Mouse (Mus musculus) forebrain, embryonic 16.5 days (tissue): Measurements from ENCODE around the gene Ano9. TPM values are rescaled to one million over a fixed set of nuclear protein-coding genes. Genes with fewer than 3 reads are reported as not detected.

ENCODE experiments used
- ATAC-seq: fragments of 200-750 bp; cut with Nextera tagmentation; 2 replicates; pipeline ENCODE4 v1.8.0; 2017; ENCODE audit warnings: mild to moderate bottlenecking, moderate library complexity
- H3K27ac ChIP-seq: fragments of 300-500 bp; sonication (generic); 2 replicates; pipeline ENCODE4 v1.5.1; 2014; ENCODE audit warnings: low read length, control low read depth
- H3K27me3 ChIP-seq: fragments of 300-500 bp; sonication (generic); replicated peaks from 2 replicates; pipeline ENCODE4 v1.6.1; 2014; ENCODE audit warnings: low read length; ENCODE audit not compliant: control insufficient read depth, insufficient read depth
- H3K36me3 ChIP-seq: fragments of 300-500 bp; sonication (generic); 2 replicates; pipeline ENCODE4 v1.6.1; 2014; ENCODE audit not compliant: control insufficient read depth, insufficient read depth
- H3K4me1 ChIP-seq: fragments of 300-500 bp; sonication (generic); replicated peaks from 2 replicates; pipeline ENCODE4 v1.6.1; 2014; ENCODE audit warnings: low read length; ENCODE audit not compliant: control insufficient read depth, insufficient read depth
- H3K4me2 ChIP-seq: fragments of 300-500 bp; sonication (generic); 2 replicates; pipeline ENCODE4 v1.6.1; 2014; ENCODE audit warnings: mild to moderate bottlenecking, low read length, control low read depth
- H3K4me3 ChIP-seq: fragments of 300-500 bp; sonication (generic); replicated peaks from 2 replicates; pipeline ENCODE4 v1.5.1; 2014; ENCODE audit warnings: mild to moderate bottlenecking, low read length, control low read depth
- H3K9ac ChIP-seq: fragments of 300-500 bp; sonication (generic); replicated peaks from 2 replicates; pipeline ENCODE4 v1.6.1; 2014; ENCODE audit warnings: low read depth, low read length, control low read depth
- H3K9me3 ChIP-seq: fragments of 300-500 bp; sonication (generic); 2 replicates; pipeline ENCODE4 v1.6.1; 2016; ENCODE audit warnings: low read length; ENCODE audit not compliant: control insufficient read depth
- WGBS: fragments of 180-500 bp; shearing (Covaris S2); extraction: QIAGEN DNeasy Blood & Tissue Kit; methylation state at CpG from one replicate; pipeline ENCODE4 v1.1.7; 2014; 5-methylcytosine and 5-hydroxymethylcytosine counted together
- polyA plus RNA-seq: library from polyadenylated mRNA; unstranded; fragments of >200 nt; fragmentation: Nextera tagmentation; extraction: Ambion mirVana; gene quantifications from 2 replicates; pipeline ENCODE4 v1.2.1, GENCODE M21; 2015

Gene Ano9
- polyA plus RNA-seq, 1 experiment from 2014 or later: 0.22 TPM

GRCm38 (mm10) chr7:141072017-141072745 lies 45.4 kb downstream of the Ano9 start:
- Histone ChIP-seq H3K9ac (no peak overlapping the region), H3K4me1 (peaks cover 14% of the 10 kb centered on the region), H3K4me3 (no peak overlapping the region), H3K27ac (no peak overlapping the region), H3K36me3 (peaks cover 15% of the 10 kb centered on the region), H3K4me2 (no peak overlapping the region), H3K9me3 (no peaks in the 10 kb centered on the region), H3K27me3 (peaks cover 7% of the 10 kb centered on the region; the same call in 1 of the 2 replicates)
- WGBS: 50% methylated on average over 23 of the region's 23 CpGs
- ATAC-seq: no peak

GRCm38 (mm10) chr7:141070058-141070862 lies 47.3 kb downstream of the Ano9 start:
- WGBS: under 1% methylated on average over 51 of the region's 51 CpGs
- H3K4me1 ChIP-seq: peaks cover 14% of the 10 kb centered on the region
- peak overlapping the region; percentile 40 for H3K4me3 ChIP-seq
- H3K9ac ChIP-seq: peak overlapping the region; percentile 67
- peaks cover 7% of the 10 kb centered on the region; the same call in 1 of the 2 replicates for H3K27me3 ChIP-seq
- H3K27ac ChIP-seq: peak overlapping the region; percentile 81
- H3K36me3 ChIP-seq: peaks cover 30% of the 10 kb centered on the region
- H3K9me3 ChIP-seq: no peaks in the 10 kb centered on the region
- H3K4me2 ChIP-seq: peak overlapping the region; percentile 86
- ATAC-seq: peak; percentile 58

GRCm38 (mm10) chr7:141068351-141068750 lies 49.3 kb downstream of the Ano9 start:
- 85% methylated on average over 19 of the region's 19 CpGs for WGBS
- Histone ChIP-seq H3K4me3 (no peak overlapping the region), H3K27me3 (peaks cover 7% of the 10 kb centered on the region; the same call in 1 of the 2 replicates), H3K9me3 (no peaks in the 10 kb centered on the region), H3K36me3 (peaks cover 39% of the 10 kb centered on the region), H3K27ac (no peak overlapping the region), H3K9ac (no peak overlapping the region), H3K4me1 (peaks cover 15% of the 10 kb centered on the region), H3K4me2 (no peak overlapping the region)
- no peak for ATAC-seq

GRCm38 (mm10) chr7:141064576-141064975 lies 53.0 kb downstream of the Ano9 start:
- Histone ChIP-seq H3K9me3 (no peaks in the 10 kb centered on the region), H3K9ac (no peak overlapping the region), H3K4me1 (peaks cover 25% of the 10 kb centered on the region), H3K27me3 (no peaks in the 10 kb centered on the region), H3K27ac (no peak overlapping the region), H3K4me3 (no peak overlapping the region), H3K4me2 (no peak overlapping the region), H3K36me3 (peaks cover 39% of the 10 kb centered on the region)
- 94% methylated on average over 7 of the region's 7 CpGs for WGBS
- ATAC-seq: no peak

- Histone ChIP-seq H3K36me3 (peaks cover 39% of the 10 kb centered on the region), H3K27ac (no peak overlapping the region), H3K27me3 (no peaks in the 10 kb centered on the region), H3K9me3 (no peaks in the 10 kb centered on the region), H3K9ac (no peak overlapping the region), H3K4me3 (no peak overlapping the region), H3K4me1 (peaks cover 25% of the 10 kb centered on the region), H3K4me2 (no peak overlapping the region)
- ATAC-seq: no peak
- WGBS: 87% methylated on average over 7 of the region's 7 CpGs
Observed at GRCm38 (mm10) chr7:141064175-141064574, 53.4 kb downstream of the Ano9 start.

- no peak overlapping the region for H3K4me3 ChIP-seq
- WGBS: 94% methylated on average over 3 of the region's 3 CpGs
- H3K9me3 ChIP-seq: no peaks in the 10 kb centered on the region
- peaks cover 35% of the 10 kb centered on the region for H3K36me3 ChIP-seq
- H3K4me1 ChIP-seq: peaks cover 25% of the 10 kb centered on the region
- no peak overlapping the region for H3K27ac ChIP-seq
- no peak overlapping the region for H3K4me2 ChIP-seq
- ATAC-seq: no peak
- H3K9ac ChIP-seq: no peak overlapping the region
- H3K27me3 ChIP-seq: no peaks in the 10 kb centered on the region
Observed at GRCm38 (mm10) chr7:141063353-141063752, 54.3 kb downstream of the Ano9 start.

GRCm38 (mm10) chr7:141062525-141062924 lies 55.1 kb downstream of the Ano9 start:
- Histone ChIP-seq H3K4me1 (peaks cover 25% of the 10 kb centered on the region), H3K27ac (no peak overlapping the region), H3K9ac (no peak overlapping the region), H3K4me2 (peak overlapping the region; percentile 87; the same call in 1 of the 2 replicates), H3K9me3 (no peaks in the 10 kb centered on the region), H3K4me3 (no peak overlapping the region), H3K27me3 (no peaks in the 10 kb centered on the region), H3K36me3 (peaks cover 27% of the 10 kb centered on the region)
- 72% methylated on average over 7 of the region's 7 CpGs for WGBS
- ATAC-seq: no peak

GRCm38 (mm10) chr7:141061269-141061692 lies 56.3 kb downstream of the Ano9 start:
- ATAC-seq: peak; percentile 45
- H3K27me3 ChIP-seq: no peaks in the 10 kb centered on the region
- H3K4me3 ChIP-seq: peak overlapping the region; percentile 87
- peaks cover 18% of the 10 kb centered on the region for H3K36me3 ChIP-seq
- H3K4me1 ChIP-seq: peaks cover 25% of the 10 kb centered on the region
- peak overlapping the region; percentile 67 for H3K27ac ChIP-seq
- WGBS: 0% methylated on average over 37 of the region's 37 CpGs
- H3K4me2 ChIP-seq: peak overlapping the region; percentile 87
- no peaks in the 10 kb centered on the region for H3K9me3 ChIP-seq
- peak overlapping the region; percentile 92 for H3K9ac ChIP-seq
